Mouse (Mus musculus) midbrain, embryonic 16.5 days (tissue): ENCODE data around the gene Riox1. TPM values are rescaled to one million over a fixed set of nuclear protein-coding genes. Genes with fewer than 3 reads are reported as not detected.
A peak's percentile ranks its signal among the peaks of the same experiment; 100 is the strongest.

Experiments
- ATAC-seq: fragments of 200-750 bp; cut with Nextera tagmentation; 2 replicates; pipeline ENCODE4 v1.8.0; 2017; ENCODE audit warnings: moderate TSS enrichment
- H3K27ac ChIP-seq: fragments of 300-500 bp; sonication (generic); 2 replicates; pipeline ENCODE4 v1.5.1; 2014; ENCODE audit warnings: mild to moderate bottlenecking, low read length, mixed read lengths
- H3K27me3 ChIP-seq: fragments of 300-500 bp; sonication (generic); 2 replicates; pipeline ENCODE4 v1.6.1; 2014; ENCODE audit warnings: low read depth, low read length, mixed read lengths; ENCODE audit not compliant: control insufficient read depth, insufficient read depth
- H3K36me3 ChIP-seq: fragments of 300-500 bp; sonication (generic); 2 replicates; pipeline ENCODE4 v1.6.1; 2014; ENCODE audit warnings: mild to moderate bottlenecking, low read length, moderate library complexity, mixed read lengths; ENCODE audit not compliant: control insufficient read depth, insufficient read depth
- H3K4me1 ChIP-seq: fragments of 300-500 bp; sonication (generic); 2 replicates; pipeline ENCODE4 v1.6.1; 2014; ENCODE audit warnings: mild to moderate bottlenecking, low read length, mixed read lengths; ENCODE audit not compliant: control insufficient read depth, insufficient read depth
- H3K4me2 ChIP-seq: fragments of 300-500 bp; sonication (generic); 2 replicates; pipeline ENCODE4 v1.6.1; 2014; ENCODE audit warnings: mild to moderate bottlenecking, low read length, mixed read lengths
- H3K4me3 ChIP-seq: fragments of 300-500 bp; sonication (generic); 2 replicates; pipeline ENCODE4 v1.5.1; 2014; ENCODE audit warnings: low read depth, mild to moderate bottlenecking, low read length, moderate library complexity, mixed read lengths
- H3K9ac ChIP-seq: fragments of 300-500 bp; sonication (generic); 2 replicates; pipeline ENCODE4 v1.6.1; 2014; ENCODE audit warnings: low read depth, low read length, mixed read lengths
- H3K9me3 ChIP-seq: fragments of 300-500 bp; sonication (generic); replicated peaks from 2 replicates; pipeline ENCODE4 v1.6.1; 2014; ENCODE audit warnings: mild to moderate bottlenecking, low read length, mixed read lengths; ENCODE audit not compliant: control insufficient read depth, poor library complexity, severe bottlenecking
- WGBS: fragments of 180-500 bp; shearing (Covaris S2); extraction: QIAGEN DNeasy Blood & Tissue Kit; methylation state at CpG from one replicate; pipeline ENCODE4 v1.1.7; 2014; 5-methylcytosine and 5-hydroxymethylcytosine counted together
- polyA plus RNA-seq: library from polyadenylated mRNA; unstranded; fragments of >200 nt; fragmentation: Nextera tagmentation; extraction: Ambion mirVana; gene quantifications from 2 replicates; pipeline ENCODE4 v1.2.1, GENCODE M21; 2015

Riox1 gene
- polyA plus RNA-seq, result 8.7 and 9.2 TPM in 2 replicates

DNA sequence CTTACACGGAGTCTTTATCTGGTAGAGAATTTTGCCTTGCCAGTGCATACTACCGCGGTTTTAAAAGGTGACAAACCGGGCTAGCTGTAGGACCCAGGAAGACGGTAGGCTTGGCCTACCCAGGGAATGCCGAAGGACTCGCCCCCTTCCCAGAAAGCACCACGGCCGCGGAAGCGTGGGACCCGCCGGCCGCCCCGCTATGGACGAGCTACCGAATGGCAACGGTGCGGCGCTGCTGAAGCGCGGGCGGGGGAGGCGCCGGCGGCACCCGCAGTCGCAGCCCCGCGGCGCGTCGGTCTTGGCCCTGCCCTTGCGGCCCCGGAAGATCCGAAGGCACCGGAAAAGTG is at the start of gene Riox1:
Gene Riox1 (plus strand): TSS at position 116 of the 347 bp plus-strand sequence.
- Histone ChIP-seq H3K27ac (peak within 1 kb of the TSS; percentile 86), H3K4me3 (peak within 1 kb of the TSS; percentile 90), H3K36me3 (no peaks in the 10 kb centered on the region), H3K4me1 (peaks cover 26% of the 10 kb centered on the region), H3K9me3 (no peaks in the 10 kb centered on the region), H3K9ac (peak within 1 kb of the TSS; percentile 83), H3K27me3 (no peaks in the 10 kb centered on the region), H3K4me2 (peak within 1 kb of the TSS; percentile 88)
- under 1% methylated on average over 37 of the region's 37 CpGs for WGBS
- ATAC-seq, result peak; percentile 97

DNA sequence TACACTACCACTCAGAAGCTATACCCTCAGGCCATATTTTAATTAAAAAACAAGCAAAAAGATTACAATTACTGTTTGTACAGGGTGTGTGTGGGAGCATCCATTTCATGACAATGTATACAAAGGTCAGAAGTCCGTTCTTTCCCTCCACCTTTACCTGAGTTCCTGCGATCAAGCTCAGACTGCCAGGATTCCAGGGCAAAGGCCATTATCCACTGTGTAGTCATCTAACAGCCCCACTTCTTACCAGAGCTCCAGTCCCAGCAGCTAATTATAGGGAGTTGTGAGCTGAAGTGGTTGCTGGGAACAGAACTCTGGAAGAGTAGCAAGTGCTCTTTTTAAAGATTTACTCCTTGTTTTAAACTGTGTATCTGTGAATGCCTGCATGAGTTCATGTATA is 40.0 kb upstream of the Riox1 start:
- Histone ChIP-seq H3K4me2 (no peak overlapping the region), H3K4me1 (no peaks in the 10 kb centered on the region), H3K4me3 (no peak overlapping the region), H3K36me3 (no peaks in the 10 kb centered on the region), H3K9me3 (no peaks in the 10 kb centered on the region), H3K9ac (no peak overlapping the region), H3K27me3 (no peaks in the 10 kb centered on the region), H3K27ac (no peak overlapping the region)
- WGBS, result 95% methylated on average over 2 of the region's 2 CpGs
- no peak for ATAC-seq

DNA sequence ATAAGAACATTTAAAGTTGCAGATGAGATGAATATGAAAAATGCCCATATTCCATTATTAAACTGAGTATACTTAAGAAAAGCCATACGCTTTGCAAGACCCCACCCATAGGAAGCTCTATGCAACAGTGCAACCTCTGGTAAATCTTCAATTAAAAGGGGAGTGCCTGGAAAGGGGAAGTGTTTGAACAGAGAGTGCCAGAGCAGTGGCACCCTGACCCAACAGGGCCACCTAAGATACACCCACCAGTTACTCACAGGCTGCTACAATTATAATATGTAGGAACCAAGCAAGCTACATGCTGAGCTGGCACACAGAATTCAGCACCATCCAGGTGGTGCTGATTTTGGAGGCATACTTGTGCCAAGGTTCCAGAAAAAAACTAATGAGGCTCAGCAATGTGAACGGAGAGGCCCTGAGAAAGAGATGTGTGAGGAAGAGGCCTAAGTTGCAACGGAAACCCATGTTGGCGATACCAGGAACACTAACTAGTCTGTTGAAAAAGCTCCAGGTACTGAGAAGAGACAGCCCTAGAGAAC is 36.1 kb upstream of the Riox1 start:
- no peak for ATAC-seq

DNA sequence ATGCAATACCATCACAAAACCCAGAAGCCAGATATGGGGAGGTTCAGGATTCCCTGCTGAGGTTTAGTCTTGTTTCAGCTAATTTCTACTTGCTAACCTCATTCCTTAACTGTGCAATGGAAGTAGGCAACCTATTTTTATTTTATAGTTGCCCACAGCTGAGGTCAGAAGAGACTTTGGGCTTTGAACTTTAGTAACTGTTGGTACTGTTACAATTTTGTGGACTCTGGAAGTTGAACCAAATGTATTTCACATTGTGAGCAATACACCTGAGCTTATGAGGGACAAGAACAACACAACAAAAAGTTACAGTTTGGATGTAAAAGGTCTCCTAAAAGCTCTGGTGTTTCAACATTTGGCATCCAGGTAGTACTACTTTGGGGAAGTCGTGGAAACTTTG is 35.6 kb upstream of the Riox1 start:
- no peaks in the 10 kb centered on the region for H3K9me3 ChIP-seq
- 89% methylated on average over 1 of the region's 1 CpGs for WGBS
- H3K27ac ChIP-seq, result no peak overlapping the region

More for the DNA sequence above, 36.1 kb upstream of the Riox1 start:
- Histone ChIP-seq H3K4me3 (no peak overlapping the region), H3K36me3 (no peaks in the 10 kb centered on the region), H3K4me1 (no peaks in the 10 kb centered on the region; the same call in 1 of the 2 replicates), H3K9ac (no peak overlapping the region), H3K4me2 (no peak overlapping the region), H3K27ac (no peak overlapping the region), H3K9me3 (no peaks in the 10 kb centered on the region), H3K27me3 (no peaks in the 10 kb centered on the region)
- WGBS, result 92% methylated on average over 4 of the region's 4 CpGs

DNA sequence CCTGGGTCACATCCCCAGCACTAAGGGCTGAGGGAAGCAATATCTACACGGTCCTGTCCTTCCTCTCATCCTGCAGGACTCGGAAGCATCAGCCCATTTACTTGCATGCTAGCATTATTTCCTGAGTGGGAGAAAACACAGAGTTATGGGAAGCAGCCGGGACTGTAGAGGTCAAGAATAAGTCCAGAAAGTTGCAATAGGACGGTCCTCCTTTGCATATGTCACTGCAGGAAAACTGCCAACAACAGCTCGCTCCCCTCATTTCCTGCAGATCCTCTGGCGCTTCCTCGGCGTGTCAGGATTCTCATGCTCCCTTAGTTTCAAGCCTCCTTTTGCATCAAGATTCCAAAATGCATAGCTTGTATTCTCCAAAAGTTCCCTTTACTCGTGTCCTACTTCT is 33.5 kb upstream of the Riox1 start:
- H3K36me3 ChIP-seq, result no peaks in the 10 kb centered on the region

More for the DNA sequence above, 35.6 kb upstream of the Riox1 start:
- no peaks in the 10 kb centered on the region for H3K36me3 ChIP-seq
- no peak overlapping the region for H3K4me2 ChIP-seq
- ATAC-seq, result no peak
- no peak overlapping the region for H3K9ac ChIP-seq
- no peaks in the 10 kb centered on the region for H3K27me3 ChIP-seq
- no peaks in the 10 kb centered on the region; the same call in 1 of the 2 replicates for H3K4me1 ChIP-seq
- H3K4me3 ChIP-seq, result no peak overlapping the region

DNA sequence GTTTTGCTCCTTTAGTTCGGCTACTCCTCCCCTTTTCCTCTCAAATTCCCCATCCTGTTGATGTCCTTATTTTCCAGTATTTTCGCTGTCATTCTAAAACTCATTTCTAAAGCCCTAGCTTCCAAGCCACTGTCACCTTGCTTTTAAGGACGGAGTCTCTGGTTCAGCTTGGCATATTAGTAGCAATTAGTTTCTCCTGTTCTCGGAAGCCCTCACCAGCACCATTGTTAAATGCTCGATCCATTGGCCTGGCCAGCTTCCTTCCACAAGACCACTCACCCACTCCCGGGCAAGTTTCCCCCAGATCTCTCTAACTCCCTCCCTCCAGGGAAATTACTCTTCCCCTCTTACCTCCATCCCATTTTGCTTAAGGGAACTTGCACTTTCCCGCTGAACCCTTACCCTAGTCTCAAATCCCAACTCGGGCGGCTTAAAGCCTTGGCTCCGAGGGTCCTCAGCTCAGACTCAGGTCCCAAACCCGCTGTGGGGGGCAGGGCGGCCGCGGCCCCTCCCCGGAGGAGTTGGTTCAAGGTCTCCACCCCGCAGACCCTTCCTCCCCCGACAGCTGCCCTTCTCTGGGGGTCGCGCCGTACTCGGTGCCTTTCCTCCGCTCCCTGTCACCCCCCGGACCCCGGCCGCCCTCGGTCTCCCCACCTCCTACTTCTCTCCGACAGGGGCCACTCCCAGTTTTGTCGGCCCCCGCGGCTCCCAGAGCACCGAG is 29.5 kb upstream of the Riox1 start:
- no peaks in the 10 kb centered on the region for H3K9me3 ChIP-seq
- H3K27ac ChIP-seq, result peak overlapping the region; percentile 84
- H3K4me3 ChIP-seq, result peak overlapping the region; percentile 97
- WGBS, result under 1% methylated on average over 31 of the region's 31 CpGs
- peaks cover 12% of the 10 kb centered on the region for H3K4me1 ChIP-seq
- H3K36me3 ChIP-seq, result no peaks in the 10 kb centered on the region
- H3K4me2 ChIP-seq, result peak overlapping the region; percentile 96
- H3K9ac ChIP-seq, result peak overlapping the region; percentile 84
- ATAC-seq, result no peak; the same call in 1 of the 2 replicates
- no peaks in the 10 kb centered on the region for H3K27me3 ChIP-seq

More for the DNA sequence above, 33.5 kb upstream of the Riox1 start:
- Histone ChIP-seq H3K27me3 (no peaks in the 10 kb centered on the region), H3K4me3 (no peak overlapping the region), H3K4me2 (no peak overlapping the region), H3K9ac (no peak overlapping the region), H3K4me1 (peaks cover 8% of the 10 kb centered on the region), H3K27ac (no peak overlapping the region), H3K9me3 (no peaks in the 10 kb centered on the region)
- ATAC-seq, result no peak
- 80% methylated on average over 9 of the region's 9 CpGs for WGBS

DNA sequence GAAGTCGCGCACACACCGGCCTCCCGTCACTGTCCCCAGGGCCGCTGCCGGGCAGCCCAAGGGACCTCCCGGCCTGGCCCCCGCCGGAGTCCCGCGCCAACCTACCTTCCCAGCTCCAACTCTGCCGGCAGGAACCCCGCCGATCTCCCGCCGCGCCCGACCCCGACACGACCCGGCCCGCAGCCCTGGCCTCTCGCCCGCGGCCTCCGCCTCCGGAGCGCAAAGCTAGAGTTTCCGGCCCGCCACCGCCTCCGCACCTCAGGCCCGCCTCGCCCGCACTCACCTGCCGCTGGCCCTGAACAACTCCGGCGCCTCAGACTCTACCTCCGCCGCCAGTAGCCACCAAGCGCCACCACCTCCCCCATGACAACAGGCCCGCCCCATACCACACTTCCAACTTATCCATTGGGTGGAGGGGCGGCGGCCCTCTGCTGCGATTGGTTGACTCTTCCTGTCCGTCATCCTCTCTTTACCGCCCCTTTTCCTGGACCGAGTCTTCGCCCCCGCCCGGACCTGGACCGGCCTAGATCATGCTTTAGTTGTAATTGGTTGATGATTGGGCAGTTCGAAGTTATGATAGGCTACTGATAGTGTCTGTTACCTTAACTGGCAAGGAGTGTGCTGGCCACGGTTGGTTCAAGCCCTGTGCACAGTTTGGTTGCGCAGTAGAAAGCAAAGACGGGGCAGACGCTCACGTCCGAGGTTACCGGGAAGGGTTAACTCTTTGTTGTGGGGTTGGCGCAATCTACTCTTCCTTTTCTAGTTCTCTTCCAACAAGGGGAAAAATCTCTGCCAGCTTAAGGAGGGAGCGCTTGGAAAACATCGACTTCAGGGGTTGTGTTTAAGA is 28.6 kb upstream of the Riox1 start, which contains the start of gene Numb:
Gene Numb (minus strand): TSS at position 400 of the 847 bp plus-strand sequence.
- no peaks in the 10 kb centered on the region for H3K9me3 ChIP-seq
- H3K4me3 ChIP-seq, result peak within 1 kb of the TSS; percentile 97
- no peaks in the 10 kb centered on the region for H3K27me3 ChIP-seq
- peak; percentile 100 for ATAC-seq
- H3K27ac ChIP-seq, result peak within 1 kb of the TSS; percentile 84
- under 1% methylated on average over 42 of the region's 63 CpGs for WGBS
- H3K9ac ChIP-seq, result peak within 1 kb of the TSS; percentile 84
- H3K4me1 ChIP-seq, result peaks cover 12% of the 10 kb centered on the region
- peak within 1 kb of the TSS; percentile 96 for H3K4me2 ChIP-seq
- H3K36me3 ChIP-seq, result no peaks in the 10 kb centered on the region

DNA sequence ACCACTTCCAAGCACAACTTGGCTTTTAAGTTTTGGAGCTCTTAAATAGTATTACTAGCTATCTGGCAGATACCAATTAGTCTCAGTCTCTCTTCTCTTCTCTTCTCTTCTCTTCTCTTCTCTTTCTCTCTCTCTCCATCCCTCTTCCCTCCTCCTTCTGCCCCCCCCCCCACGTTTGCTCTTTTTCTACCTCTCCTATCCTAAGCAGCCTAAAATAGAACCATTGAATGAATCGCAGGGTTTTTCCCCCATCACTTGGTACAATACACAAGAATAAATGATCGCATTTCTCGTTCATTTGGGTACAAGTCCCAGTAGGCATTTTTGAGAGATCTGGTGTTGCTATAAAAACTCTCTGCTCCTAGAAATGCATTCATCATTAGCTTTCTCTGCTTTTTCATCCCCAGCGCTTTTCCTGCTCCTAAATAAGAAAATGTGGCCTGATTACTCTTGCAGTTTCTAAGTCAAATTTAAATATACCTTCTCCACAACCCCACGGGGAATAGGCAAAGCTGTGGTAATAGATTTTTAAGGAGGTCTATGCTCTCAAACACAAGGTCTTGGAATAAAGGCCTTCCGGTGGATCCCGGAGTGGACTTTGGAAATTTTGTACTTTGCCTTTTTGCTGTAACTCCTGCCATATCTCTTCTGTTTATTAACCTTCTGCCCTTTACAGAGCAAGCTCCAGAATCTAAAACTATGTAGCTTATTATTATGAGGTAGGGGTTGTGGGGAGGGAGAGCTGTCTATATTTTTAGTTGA is 27.5 kb upstream of the Riox1 start:
- no peaks in the 10 kb centered on the region for H3K36me3 ChIP-seq
- H3K27me3 ChIP-seq, result no peaks in the 10 kb centered on the region
- H3K27ac ChIP-seq, result no peak overlapping the region
- peak overlapping the region; percentile 97 for H3K4me3 ChIP-seq
- H3K4me2 ChIP-seq, result peak overlapping the region; percentile 69
- H3K9me3 ChIP-seq, result no peaks in the 10 kb centered on the region
- ATAC-seq, result no peak
- 35% methylated on average over 8 of the region's 8 CpGs for WGBS
- H3K9ac ChIP-seq, result peak overlapping the region; percentile 54
- H3K4me1 ChIP-seq, result peaks cover 12% of the 10 kb centered on the region
